Mouse (Mus musculus) liver, postnatal 0 days (tissue): ENCODE data around the gene Dnajb14. TPM values are rescaled to one million over a fixed set of nuclear protein-coding genes. Genes with fewer than 3 reads are reported as not detected.
A peak's percentile ranks its signal among the peaks of the same experiment; 100 is the strongest.
"Not testable (repeated sequence)": the region's sequence is repeated elsewhere in the genome, so short reads cannot be mapped to it uniquely, and the experiment has no call there.

Experiments
- ATAC-seq: fragments of 200-750 bp; cut with Nextera tagmentation; 2 replicates; pipeline ENCODE4 v1.8.0; 2017; ENCODE audit warnings: mild to moderate bottlenecking, moderate library complexity
- DNase-seq: peaks from one replicate; pipeline ENCODE4 v3.0.0-alpha.2; 2016
- H3K27ac ChIP-seq: fragments of 300-500 bp; sonication (generic); 2 replicates; pipeline ENCODE4 v1.5.1; 2014; ENCODE audit warnings: antibody characterized with exemption, moderate library complexity, mild to moderate bottlenecking, low read depth
- H3K27me3 ChIP-seq: fragments of 300-500 bp; sonication (generic); 2 replicates; pipeline ENCODE4 v1.6.1; 2014; ENCODE audit warnings: low read length, control low read depth, mixed read lengths; ENCODE audit not compliant: insufficient read depth
- H3K36me3 ChIP-seq: fragments of 300-500 bp; sonication (generic); replicated peaks from 2 replicates; pipeline ENCODE4 v1.6.1; 2014; ENCODE audit warnings: mild to moderate bottlenecking, control low read depth, low read length, moderate library complexity, mixed read lengths; ENCODE audit not compliant: insufficient read depth
- H3K4me1 ChIP-seq: fragments of 300-500 bp; sonication (generic); 2 replicates; pipeline ENCODE4 v1.6.1; 2014; ENCODE audit warnings: antibody characterized with exemption, mild to moderate bottlenecking, control low read depth; ENCODE audit not compliant: insufficient read depth
- H3K4me2 ChIP-seq: fragments of 300-500 bp; sonication (generic); 2 replicates; pipeline ENCODE4 v1.6.1; 2014; ENCODE audit warnings: low read depth, mild to moderate bottlenecking, low read length, moderate library complexity, mixed read lengths
- H3K4me3 ChIP-seq: fragments of 300-500 bp; sonication (generic); 2 replicates; pipeline ENCODE4 v1.5.1; 2014; ENCODE audit warnings: low read depth, low read length
- H3K9ac ChIP-seq: fragments of 300-500 bp; sonication (generic); replicated peaks from 2 replicates; pipeline ENCODE4 v1.6.1; 2014; ENCODE audit warnings: mild to moderate bottlenecking, moderate library complexity
- H3K9me3 ChIP-seq: fragments of 300-500 bp; sonication (generic); 2 replicates; pipeline ENCODE4 v1.6.1; 2016; ENCODE audit warnings: mild to moderate bottlenecking, control low read depth, low read length, mixed read lengths
- CTCF ChIP-seq: sonication (generic); IDR thresholded peaks from 2 replicates; pipeline ENCODE4 v1.5.1; 2016; ENCODE audit warnings: antibody characterized with exemption, low read depth
- EP300 ChIP-seq: IDR thresholded peaks from 2 replicates; pipeline ENCODE4 v1.6.1; 2016; ENCODE audit warnings: antibody characterized with exemption, low read depth, mild to moderate bottlenecking
- WGBS: fragments of 180-500 bp; shearing (Covaris S2); extraction: QIAGEN DNeasy Blood & Tissue Kit; methylation state at CpG from one replicate; pipeline ENCODE4 v1.1.7; 2014; ENCODE audit not compliant: insufficient replicate concordance; 5-methylcytosine and 5-hydroxymethylcytosine counted together
- polyA plus RNA-seq: library from polyadenylated mRNA; unstranded; fragments of >200 nt; fragmentation: Nextera tagmentation; extraction: Ambion mirVana; gene quantifications from 2 replicates; pipeline ENCODE4 v1.2.1, GENCODE M21; 2015

Dnajb14 gene
- polyA plus RNA-seq, 1 experiment from 2014 or later: 6.4 TPM

DNA sequence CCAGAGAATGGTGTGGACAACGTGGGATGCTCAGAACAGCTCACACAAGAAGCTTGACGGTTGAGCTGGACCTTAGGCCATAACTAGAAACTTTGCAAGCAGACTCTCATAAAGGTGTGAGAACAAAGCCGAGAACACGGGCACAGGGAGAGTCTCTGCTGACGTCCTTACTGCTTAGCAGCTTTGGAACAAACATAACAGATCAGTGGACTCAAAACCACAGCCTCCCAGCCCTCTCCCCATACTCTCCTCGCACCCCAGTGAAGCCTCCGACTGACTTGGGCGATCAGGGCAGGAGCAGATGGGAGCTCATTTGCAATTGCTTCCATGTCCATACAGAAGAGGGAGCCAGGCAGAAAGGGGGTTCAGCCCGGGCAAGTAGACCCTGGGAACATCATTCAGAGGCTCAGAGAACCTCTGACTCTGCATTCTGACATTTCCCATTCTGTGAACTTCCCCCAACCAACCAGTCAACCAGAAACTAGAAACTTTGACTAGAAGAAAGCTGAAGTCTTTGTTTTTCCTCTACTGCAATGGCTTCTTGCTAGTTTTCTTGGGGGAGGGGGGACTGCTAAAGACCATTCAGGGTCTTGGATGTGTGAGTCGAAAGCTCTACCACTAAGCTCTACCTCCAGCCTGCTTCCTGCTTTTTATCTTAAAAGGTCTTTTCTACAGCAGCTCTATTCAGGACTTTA lies 82.9 kb downstream of the Dnajb14 start:
- H3K9me3 ChIP-seq: no peaks in the 10 kb centered on the region
- TF ChIP-seq EP300 (no peak), CTCF (no peak)
- ATAC-seq: no peak
- no peak for DNase-seq
- H3K4me1 ChIP-seq: peaks cover 75% of the 10 kb centered on the region
- no peak overlapping the region for H3K4me2 ChIP-seq
- peaks cover 24% of the 10 kb centered on the region for H3K36me3 ChIP-seq
- H3K27me3 ChIP-seq: no peaks in the 10 kb centered on the region
- H3K4me3 ChIP-seq: no peak overlapping the region
- peak overlapping the region; percentile 13 for H3K27ac ChIP-seq
- WGBS: 64% methylated on average over 10 of the region's 10 CpGs
- H3K9ac ChIP-seq: no peak overlapping the region

DNA sequence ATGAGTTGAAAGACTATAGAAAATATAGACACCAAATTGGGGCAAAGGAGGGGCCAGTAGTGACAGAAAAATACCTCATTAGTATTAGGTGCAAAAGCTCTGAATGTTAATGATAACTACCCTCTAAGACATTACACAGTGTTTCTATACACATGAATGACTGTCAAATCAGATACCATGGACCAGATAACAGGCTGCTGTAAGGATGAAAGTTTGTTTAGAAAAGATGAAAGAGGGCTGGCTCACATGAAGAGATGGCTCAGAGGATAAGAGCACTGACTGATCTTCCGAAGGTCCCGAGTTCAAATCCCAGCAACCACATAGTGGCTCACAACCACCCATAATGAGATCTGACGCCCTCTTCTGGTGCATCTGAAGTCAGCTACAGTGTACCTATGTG lies 83.8 kb downstream of the Dnajb14 start:
- Histone ChIP-seq H3K4me1 (peaks cover 80% of the 10 kb centered on the region), H3K27ac (peak overlapping the region; percentile 78; the same call in 1 of the 2 replicates), H3K36me3 (peaks cover 18% of the 10 kb centered on the region)
- not testable (repeated sequence) for H3K27me3 ChIP-seq, H3K9me3 ChIP-seq, ATAC-seq, H3K4me3 ChIP-seq, H3K9ac ChIP-seq, DNase-seq, H3K4me2 ChIP-seq
- peak; percentile 23; the same call in 1 of the 2 replicates for TF ChIP-seq CTCF
- 71% methylated on average over 3 of the region's 3 CpGs for WGBS

DNA sequence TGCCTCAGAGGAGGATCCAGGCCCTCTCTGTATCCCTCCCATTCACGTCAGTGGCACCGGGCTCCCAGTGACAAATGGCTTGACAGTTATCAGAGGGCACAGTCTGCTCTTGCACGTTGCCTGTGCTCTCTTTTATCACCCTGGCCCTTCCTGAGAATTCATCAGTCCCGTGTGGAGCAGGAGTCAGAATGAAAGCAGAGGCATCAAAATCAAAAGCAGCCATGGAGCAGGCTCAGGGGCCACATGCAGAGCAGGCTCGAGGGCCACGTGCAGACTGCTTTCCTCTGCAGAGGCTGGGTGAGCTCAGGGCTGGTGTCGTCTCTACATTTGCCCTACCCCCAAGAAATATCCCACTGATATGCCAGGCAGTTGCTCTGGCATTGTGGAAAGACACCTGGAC lies 84.3 kb downstream of the Dnajb14 start:
- TF ChIP-seq EP300: peak; percentile 37; the same call in 1 of the 2 replicates
- TF ChIP-seq CTCF: no peak
- Histone ChIP-seq H3K4me3 (no peak overlapping the region), H3K36me3 (peaks cover 18% of the 10 kb centered on the region), H3K27me3 (no peaks in the 10 kb centered on the region), H3K9ac (no peak overlapping the region), H3K27ac (peak overlapping the region; percentile 78), H3K4me1 (peaks cover 85% of the 10 kb centered on the region), H3K4me2 (peak overlapping the region; percentile 47), H3K9me3 (no peaks in the 10 kb centered on the region)
- ATAC-seq (peak; percentile 53), DNase-seq (peak; percentile 32)
- 18% methylated on average over 7 of the region's 7 CpGs for WGBS

DNA sequence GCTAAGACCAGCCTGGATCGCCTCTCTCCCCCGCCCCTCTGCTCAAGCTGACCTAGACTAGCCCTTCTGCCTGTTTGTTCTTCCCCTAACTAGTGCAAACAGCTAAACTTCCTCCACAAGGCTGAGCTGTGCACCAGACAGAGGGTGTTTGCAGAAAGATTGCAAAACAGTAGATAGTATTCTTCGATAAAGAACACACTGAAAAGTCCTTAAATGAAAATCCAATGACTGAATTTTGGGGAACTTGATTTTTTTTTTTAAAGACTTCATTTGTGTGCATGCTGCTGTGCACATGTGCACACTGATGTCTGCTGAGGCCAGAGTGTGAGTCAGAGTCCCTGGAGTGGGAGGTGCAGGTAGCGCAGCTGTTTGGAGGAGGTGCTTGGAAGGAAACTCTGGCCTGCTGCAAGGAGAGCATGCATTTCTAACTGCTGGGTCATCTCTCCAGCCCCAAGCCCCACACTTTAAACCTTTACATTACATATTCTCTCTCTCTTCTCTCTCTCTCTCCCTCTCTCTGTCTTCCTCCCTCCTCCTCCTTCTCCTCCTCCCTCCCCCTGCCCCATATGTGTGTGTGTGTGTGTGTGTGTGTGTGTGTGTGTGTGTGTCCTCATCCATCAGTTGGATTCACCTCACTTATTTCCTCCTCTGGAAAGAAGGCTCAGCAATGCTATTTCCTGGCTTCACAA lies 84.9 kb downstream of the Dnajb14 start:
- Histone ChIP-seq H3K9me3 (no peaks in the 10 kb centered on the region), H3K4me2 (peak overlapping the region; percentile 52), H3K4me1 (peaks cover 83% of the 10 kb centered on the region), H3K9ac (no peak overlapping the region), H3K27me3 (no peaks in the 10 kb centered on the region), H3K4me3 (no peak overlapping the region), H3K36me3 (peaks cover 18% of the 10 kb centered on the region), H3K27ac (peak overlapping the region; percentile 78)
- 25% methylated on average over 4 of the region's 4 CpGs for WGBS
- ATAC-seq (peak; percentile 68), DNase-seq (peak; percentile 42)
- TF ChIP-seq CTCF: 0 out of 2 replicates have a peak, but pooled peaks have one; percentile 25
- TF ChIP-seq EP300: no peak

DNA sequence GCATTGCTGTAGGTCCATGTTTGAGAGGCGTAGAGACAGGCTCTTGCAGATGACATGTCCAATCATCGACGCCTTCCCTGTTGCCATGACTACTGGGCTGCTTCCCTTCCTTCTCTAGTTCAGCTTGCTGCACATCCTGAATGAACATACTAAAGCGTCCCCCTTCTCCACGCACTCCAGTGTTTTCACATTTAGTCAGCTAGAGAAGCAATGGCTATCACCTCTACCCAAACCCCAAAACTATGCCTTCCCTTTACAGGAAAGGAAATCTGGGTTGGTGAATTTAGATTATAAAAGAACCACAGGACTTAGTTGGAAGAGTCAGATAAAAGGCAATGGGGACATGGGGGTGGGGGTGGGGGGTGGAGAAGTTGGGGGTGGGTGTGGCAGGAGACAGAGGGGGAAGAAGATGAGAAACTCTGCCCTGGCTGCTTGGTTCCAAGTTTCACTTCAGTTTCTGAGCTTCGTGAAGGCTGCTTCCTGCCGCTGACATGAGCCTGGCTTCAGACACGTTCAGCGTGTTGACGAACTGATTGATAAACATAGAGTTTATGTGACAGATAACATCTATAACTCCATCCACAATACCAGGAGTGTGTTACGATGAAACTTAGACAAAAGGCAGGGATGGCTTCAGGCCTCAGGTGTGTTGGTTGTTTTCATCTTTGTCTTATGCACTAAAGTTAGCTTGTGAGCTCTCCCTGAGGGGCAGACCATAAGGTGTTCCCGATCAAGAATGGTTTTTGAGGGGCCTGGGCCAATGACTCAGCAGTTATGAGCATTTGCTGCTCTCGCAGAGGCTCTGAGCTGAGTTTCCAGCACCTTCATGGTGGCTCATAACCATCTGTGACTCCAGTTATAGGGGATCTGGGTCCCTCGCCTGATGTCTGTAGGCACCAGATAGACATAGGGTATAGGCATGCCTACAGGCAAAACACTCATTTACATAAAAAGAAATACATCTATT lies 85.7 kb downstream of the Dnajb14 start:
- WGBS: 19% methylated on average over 14 of the region's 14 CpGs
- Histone ChIP-seq H3K9ac (no peak overlapping the region), H3K4me3 (no peak overlapping the region)

More for the DNA sequence above, 85.7 kb downstream of the Dnajb14 start:
- DNase-seq: peak; percentile 67
- Histone ChIP-seq H3K27me3 (no peaks in the 10 kb centered on the region), H3K9me3 (no peaks in the 10 kb centered on the region), H3K4me2 (peak overlapping the region; percentile 52), H3K27ac (peak overlapping the region; percentile 78), H3K4me1 (peaks cover 85% of the 10 kb centered on the region), H3K36me3 (peaks cover 22% of the 10 kb centered on the region)
- ATAC-seq: peak; percentile 50
- TF ChIP-seq EP300: peak; percentile 60; the same call in 1 of the 2 replicates
- TF ChIP-seq CTCF: no peak
